Mouse (Mus musculus) ES-E14 (cell line): Measurements from ENCODE around the gene Rsph1.

Source experiments
- CHD2 ChIP-seq: IDR thresholded peaks from 2 replicates; pipeline ENCODE4 v1.6.1; 2014; ENCODE audit warnings: mild to moderate bottlenecking, low read depth, low read length, inconsistent platforms
- HCFC1 ChIP-seq: IDR thresholded peaks from 2 replicates; pipeline ENCODE4 v1.6.1; 2012; ENCODE audit warnings: low read length, inconsistent platforms, borderline replicate concordance; ENCODE audit not compliant: insufficient read depth
- MAFK ChIP-seq: IDR thresholded peaks from 2 replicates; pipeline ENCODE4 v1.6.1; 2014; ENCODE audit warnings: mild to moderate bottlenecking, low read depth, low read length, inconsistent platforms; ENCODE audit not compliant: insufficient read depth
- ZC3H11A ChIP-seq: IDR thresholded peaks from 2 replicates; pipeline ENCODE4 v1.6.1; 2012; ENCODE audit warnings: low read depth, mild to moderate bottlenecking, inconsistent platforms, low read length, borderline replicate concordance
- ZNF384 ChIP-seq: IDR thresholded peaks from 2 replicates; pipeline ENCODE4 v1.6.1; 2012; ENCODE audit warnings: low read depth, low read length, inconsistent platforms

DNA sequence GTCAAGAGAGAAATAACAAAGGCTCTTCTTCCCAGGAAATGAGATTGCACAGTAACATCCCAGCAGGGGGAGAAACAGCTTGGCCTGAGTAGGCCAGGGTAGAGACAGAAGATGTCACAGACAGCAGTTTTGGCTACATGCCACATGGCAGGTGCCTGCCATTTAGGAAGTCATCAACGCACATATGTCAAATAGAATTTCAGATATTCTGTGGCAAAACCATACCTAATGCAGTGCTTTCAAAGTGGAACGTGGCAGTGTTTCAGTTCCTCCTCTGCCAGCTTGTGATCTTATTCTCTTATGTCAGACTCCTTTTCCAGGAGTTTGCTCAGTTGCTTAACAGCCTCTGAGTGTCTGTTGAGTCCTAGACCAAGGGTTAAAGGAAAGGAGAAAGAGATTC, 8.7 kb upstream of the Rsph1 start:
- TF ChIP-seq ZC3H11A (no peak), HCFC1 (no peak), ZNF384 (no peak), MAFK (no peak), CHD2 (no peak)
